Mouse (Mus musculus) midbrain, embryonic 15.5 days (tissue): Measurements from ENCODE around the gene Mycbp2. TPM values are rescaled to one million over a fixed set of nuclear protein-coding genes. Genes with fewer than 3 reads are reported as not detected.

ENCODE experiments used
- polyA plus RNA-seq: library from polyadenylated mRNA; unstranded; fragments of >200 nt; fragmentation: Nextera tagmentation; extraction: Ambion mirVana; gene quantifications from 2 replicates; pipeline ENCODE4 v1.2.1, GENCODE M21; 2015

Mycbp2 gene
- polyA plus RNA-seq, 1 experiment from 2014 or later, result 65.8 TPM

Other genes with a start within 250 kb of the Mycbp2 start
- gene Fbxl3, start 247.2 kb downstream of the Mycbp2 start, polyA plus RNA-seq, result 21.4 and 22.0 TPM in 2 replicates
- gene Scel, start 166.5 kb upstream of the Mycbp2 start, polyA plus RNA-seq, result 0.14 and 0.19 TPM in 2 replicates